Mouse (Mus musculus) small intestine, adult 2 months (tissue): ENCODE results near the gene Muc3. TPM values are rescaled to one million over a fixed set of nuclear protein-coding genes. Genes with fewer than 3 reads are reported as not detected.
"Not testable (repeated sequence)": the region's sequence is repeated elsewhere in the genome, so short reads cannot be mapped to it uniquely, and the experiment has no call there.

ENCODE experiments used
- H3K27ac ChIP-seq: fragments of 200-500 bp; 2 replicates; pipeline ENCODE4 v1.5.1; 2012; ENCODE audit warnings: low read depth, low read length, control low read depth, inconsistent platforms; ENCODE audit not compliant: insufficient read depth
- H3K27me3 ChIP-seq: fragments of 200-500 bp; 2 replicates; pipeline ENCODE4 v1.6.1; 2012; ENCODE audit warnings: mild to moderate bottlenecking, moderate library complexity, low read length, inconsistent platforms; ENCODE audit not compliant: control insufficient read depth, insufficient read depth
- H3K36me3 ChIP-seq: fragments of 200-500 bp; 2 replicates; pipeline ENCODE4 v1.6.1; 2012; ENCODE audit warnings: mild to moderate bottlenecking, low read length, control low read depth, inconsistent platforms; ENCODE audit not compliant: control insufficient read depth, insufficient read depth
- H3K4me1 ChIP-seq: fragments of 200-500 bp; 2 replicates; pipeline ENCODE4 v1.6.1; 2012; ENCODE audit warnings: low read length, inconsistent platforms, mixed read lengths; ENCODE audit not compliant: control insufficient read depth, insufficient read depth, insufficient read length
- H3K4me3 ChIP-seq: fragments of 200-500 bp; 2 replicates; pipeline ENCODE4 v1.5.1; 2012; ENCODE audit warnings: low read depth, mild to moderate bottlenecking, control low read depth, inconsistent platforms, low read length, moderate library complexity
- CTCF ChIP-seq: fragments of 200-500 bp; IDR thresholded peaks from 2 replicates; pipeline ENCODE4 v1.5.1; 2012; ENCODE audit warnings: low read depth, mild to moderate bottlenecking, control low read depth, inconsistent platforms, low read length, moderate library complexity, mixed read lengths; ENCODE audit not compliant: insufficient replicate concordance, insufficient read length; ENCODE audit errors: extremely low read depth
- POLR2A ChIP-seq: fragments of 200-500 bp; IDR thresholded peaks from 2 replicates; pipeline ENCODE4 v1.6.1; 2012; ENCODE audit warnings: low read depth, mild to moderate bottlenecking, control low read depth, inconsistent platforms, low read length, moderate library complexity
- WGBS: fragments of 180-500 bp; shearing (Covaris S2); methylation state at CpG from one replicate; pipeline ENCODE4 v1.1.7; 2018; 5-methylcytosine and 5-hydroxymethylcytosine counted together
- polyA plus RNA-seq: library from polyadenylated mRNA; depleted of rRNA; stranded (reverse); fragments of >200 nt; gene quantifications from 2 replicates; pipeline ENCODE4 v1.2.3, GENCODE M21; 2012; rRNA removed

The Muc3 gene
- polyA plus RNA-seq: 52.5 and 653 TPM in 2 replicates

DNA sequence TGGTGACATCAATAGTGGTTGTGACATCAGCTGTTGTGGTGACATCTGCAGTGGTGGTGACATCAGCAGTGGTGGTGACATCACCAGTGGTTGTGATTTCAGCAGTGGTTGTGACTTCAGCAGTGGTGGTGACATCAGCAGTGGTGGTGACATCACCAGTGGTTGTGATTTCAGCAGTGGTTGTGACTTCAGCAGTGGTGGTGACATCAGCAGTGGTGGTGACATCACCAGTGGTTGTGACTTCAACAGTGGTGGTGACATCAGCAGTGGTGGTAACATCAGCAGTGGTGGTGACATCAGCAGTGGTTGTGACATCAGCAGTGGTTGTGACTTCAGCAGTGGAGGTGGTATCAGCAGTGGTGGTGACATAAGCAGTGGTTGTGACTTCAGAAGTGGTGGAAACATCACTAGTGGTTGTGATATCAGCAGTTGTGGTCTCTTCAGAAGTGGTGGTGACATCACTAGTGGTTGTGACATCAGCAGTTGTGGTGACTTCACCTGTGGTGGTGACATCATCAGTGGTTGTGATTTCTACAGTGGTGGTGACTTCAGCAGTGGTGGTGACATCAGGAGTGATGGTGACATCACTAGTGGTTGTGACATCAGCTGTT lies at the start of gene Muc3:
Gene Muc3 (minus strand): TSS at position 51 of the 611 bp plus-strand sequence.
- peaks cover 55% of the 10 kb centered on the region for H3K36me3 ChIP-seq
- H3K27ac ChIP-seq, H3K4me1 ChIP-seq, H3K27me3 ChIP-seq, H3K4me3 ChIP-seq: not testable (repeated sequence)

DNA sequence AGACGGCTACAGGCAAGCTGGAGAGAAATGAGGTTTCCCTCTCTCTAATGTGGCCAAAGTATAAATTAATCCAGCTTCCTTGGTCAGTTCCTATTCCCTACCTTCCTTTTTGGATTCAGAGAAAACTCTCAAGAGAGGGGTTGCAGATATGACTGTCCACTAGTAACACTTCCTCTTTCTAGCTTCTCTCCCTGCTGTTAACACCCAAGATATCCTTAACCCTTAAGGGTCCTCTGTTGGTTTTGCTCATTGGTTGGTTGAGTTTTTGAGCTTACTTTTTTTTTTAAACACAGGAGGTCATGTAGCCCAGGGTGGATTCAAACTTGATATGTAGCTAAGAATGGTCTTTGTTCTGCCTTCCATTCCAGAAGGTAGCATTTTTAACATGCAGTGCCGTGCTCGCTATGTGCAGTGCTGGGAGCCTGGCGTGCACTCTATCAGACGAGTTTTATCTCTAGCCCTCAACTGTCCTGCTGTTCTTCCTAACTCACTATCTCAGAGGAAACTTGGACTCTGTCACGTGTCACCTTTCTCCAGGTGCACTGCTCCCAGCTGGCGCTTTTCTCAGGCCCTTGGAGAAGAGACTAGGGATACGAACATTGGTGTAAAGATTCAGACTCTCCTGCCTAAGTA lies 45.5 kb upstream of the Muc3 start:
- Histone ChIP-seq H3K36me3 (no peaks in the 10 kb centered on the region), H3K4me1 (peaks cover 25% of the 10 kb centered on the region), H3K27me3 (no peaks in the 10 kb centered on the region), H3K27ac (peak overlapping the region; percentile 94), H3K4me3 (no peak overlapping the region)
- WGBS: 21% methylated on average over 8 of the region's 8 CpGs
- TF ChIP-seq POLR2A (peak; percentile 33; the same call in 1 of the 2 replicates), CTCF (no peak)

DNA sequence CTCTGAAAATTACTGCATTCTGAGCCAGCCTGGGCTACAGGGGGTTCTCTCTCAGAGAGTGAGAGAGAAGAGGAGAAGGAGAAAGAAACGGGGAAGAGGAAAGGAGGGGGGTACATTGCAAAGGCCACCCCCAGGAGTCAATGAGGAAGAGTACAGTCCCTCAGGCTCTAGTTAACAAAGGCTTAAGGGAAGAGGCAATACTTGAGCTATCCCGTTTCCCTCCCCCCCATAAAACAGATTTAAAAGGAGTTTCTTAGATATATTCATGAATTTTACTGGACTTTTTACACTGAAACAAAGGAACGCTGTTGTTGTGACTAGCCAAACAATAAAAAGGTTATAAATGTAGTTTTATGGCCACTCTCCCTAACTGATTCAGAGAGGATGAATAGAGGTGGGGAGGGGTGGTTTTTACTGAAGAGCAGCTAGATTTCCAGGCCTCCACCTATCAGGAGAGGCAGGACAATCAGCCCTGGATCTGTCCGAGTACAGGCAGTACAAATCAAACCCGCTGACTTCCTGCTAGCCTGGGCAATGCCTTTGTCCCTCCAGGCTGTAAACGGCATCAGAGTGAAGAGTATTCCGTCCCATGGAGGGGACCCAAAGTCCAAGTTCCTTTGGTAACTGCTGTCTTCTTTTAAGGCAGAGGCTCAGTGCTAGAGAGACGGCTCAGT lies 44.3 kb upstream of the Muc3 start:
- TF ChIP-seq POLR2A (no peak), CTCF (no peak)
- peak overlapping the region; percentile 94 for H3K27ac ChIP-seq
- peaks cover 28% of the 10 kb centered on the region for H3K4me1 ChIP-seq
- no peaks in the 10 kb centered on the region for H3K27me3 ChIP-seq
- H3K4me3 ChIP-seq: no peak overlapping the region
- H3K36me3 ChIP-seq: no peaks in the 10 kb centered on the region
- WGBS: 20% methylated on average over 8 of the region's 8 CpGs

DNA sequence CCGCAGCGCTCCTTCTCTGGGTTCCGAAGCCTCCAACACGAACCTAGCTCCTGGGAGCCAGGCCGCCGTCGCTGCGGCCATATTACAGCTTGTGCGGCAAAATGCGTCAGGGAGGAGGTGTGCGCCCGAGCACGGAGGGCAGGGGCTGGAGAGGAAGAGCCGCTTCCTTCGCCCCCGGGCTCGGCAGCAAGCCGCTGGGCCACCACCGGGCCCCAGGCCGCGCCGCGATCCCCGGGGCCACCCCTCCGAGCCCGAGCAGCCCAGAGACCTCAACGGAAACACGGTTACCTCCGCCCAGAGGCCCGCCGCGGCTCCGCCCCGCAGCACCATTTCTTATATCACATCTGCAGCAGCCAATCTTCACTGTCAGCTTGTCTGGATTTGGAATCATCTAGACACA lies 40.2 kb upstream of the Muc3 start:
- H3K4me3 ChIP-seq: peak overlapping the region; percentile 87

DNA sequence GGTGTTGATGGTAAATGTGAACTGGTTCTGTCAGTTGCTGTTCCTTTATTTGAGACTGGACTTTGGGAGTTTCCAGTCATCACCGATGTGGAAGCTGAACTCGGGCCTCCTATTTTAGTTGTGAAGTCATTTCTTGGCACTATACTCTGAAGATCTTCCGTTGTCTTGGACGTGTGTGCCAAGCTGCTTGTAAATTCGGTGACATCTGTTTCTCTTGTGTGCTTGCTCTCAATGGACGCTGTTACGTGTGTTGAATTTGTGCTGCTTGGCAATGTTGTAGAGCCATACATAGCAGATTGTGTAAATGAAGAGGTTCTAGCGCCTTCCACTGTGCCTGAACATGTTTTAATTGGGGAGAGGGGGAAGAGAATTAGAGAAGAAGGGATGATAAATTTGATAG lies 36.2 kb upstream of the Muc3 start:
- no peak overlapping the region for H3K4me3 ChIP-seq
- WGBS: 91% methylated on average over 8 of the region's 8 CpGs

More for the DNA sequence above, 40.2 kb upstream of the Muc3 start:
- Histone ChIP-seq H3K36me3 (no peaks in the 10 kb centered on the region), H3K27me3 (no peaks in the 10 kb centered on the region), H3K4me1 (peaks cover 16% of the 10 kb centered on the region), H3K27ac (peak overlapping the region; percentile 86)
- peak; percentile 53 for TF ChIP-seq POLR2A
- TF ChIP-seq CTCF: no peak
- WGBS: under 1% methylated on average over 34 of the region's 34 CpGs

DNA sequence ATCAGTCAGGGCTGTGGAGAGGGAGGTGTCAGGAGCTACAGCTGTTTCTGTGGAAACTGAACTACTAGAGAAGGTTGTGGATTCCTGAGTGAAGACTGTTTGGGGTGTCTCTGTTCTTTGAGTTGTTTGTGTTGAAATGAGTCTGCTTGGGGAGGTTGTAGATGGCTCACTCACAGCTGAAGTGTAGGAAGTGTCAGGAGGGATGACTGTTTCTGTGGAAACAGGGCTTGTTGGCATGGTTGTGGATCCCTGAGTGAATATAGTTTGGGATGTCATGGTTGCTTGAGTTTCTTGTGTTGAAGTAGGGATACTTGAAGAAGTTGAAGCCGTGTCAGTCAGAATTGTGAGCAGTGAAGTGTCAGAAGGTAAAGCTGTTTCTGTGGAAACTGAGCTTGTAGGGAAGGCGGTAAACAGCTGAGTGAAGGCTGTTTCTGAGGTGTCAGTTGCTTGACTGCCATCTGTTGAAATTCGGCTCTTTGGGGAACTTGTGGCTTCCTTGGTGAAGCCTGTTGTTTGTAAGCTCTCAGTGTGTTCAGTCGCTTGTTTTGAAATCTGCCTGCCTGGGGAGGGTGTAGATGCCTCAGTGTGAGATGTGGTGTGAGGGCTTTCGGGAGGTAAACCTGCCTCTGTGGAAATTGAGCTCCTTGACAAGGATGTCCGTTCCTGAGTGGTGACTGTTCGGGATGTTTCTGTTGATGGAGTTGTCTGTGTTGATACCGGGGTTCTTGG lies 30.7 kb upstream of the Muc3 start:
- no peak for TF ChIP-seq CTCF
- TF ChIP-seq POLR2A: no peak
- 87% methylated on average over 8 of the region's 8 CpGs for WGBS

More for the DNA sequence above, 36.2 kb upstream of the Muc3 start:
- Histone ChIP-seq H3K36me3 (no peaks in the 10 kb centered on the region), H3K27me3 (no peaks in the 10 kb centered on the region), H3K4me1 (peaks cover 3% of the 10 kb centered on the region), H3K27ac (no peak overlapping the region)
- no peak for TF ChIP-seq POLR2A

DNA sequence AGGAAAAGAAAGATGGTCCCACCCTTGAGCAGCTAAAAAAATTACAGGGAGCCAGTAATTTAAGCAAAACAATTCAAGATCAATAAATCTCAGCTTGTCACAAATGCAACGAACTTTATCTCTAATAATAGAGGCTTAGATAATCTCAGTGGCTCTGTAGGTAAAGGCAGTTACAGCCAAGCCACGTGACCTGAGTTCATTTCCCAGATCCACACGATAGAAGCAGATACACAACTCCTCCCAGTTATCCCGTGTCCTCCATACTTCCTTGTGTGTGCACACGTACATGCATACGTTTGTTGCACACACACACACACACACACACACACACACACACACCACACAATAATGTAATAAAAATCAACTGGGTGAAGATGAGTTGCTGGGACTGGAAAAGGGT lies 24.8 kb upstream of the Muc3 start:
- no peaks in the 10 kb centered on the region for H3K36me3 ChIP-seq
- H3K4me1 ChIP-seq: peaks cover 50% of the 10 kb centered on the region
- H3K27me3 ChIP-seq: no peaks in the 10 kb centered on the region
- 15% methylated on average over 6 of the region's 6 CpGs for WGBS
- no peak overlapping the region; the same call in 1 of the 2 replicates for H3K27ac ChIP-seq
- no peak overlapping the region for H3K4me3 ChIP-seq
- no peak for TF ChIP-seq CTCF
- no peak for TF ChIP-seq POLR2A

More for the DNA sequence above, 30.7 kb upstream of the Muc3 start:
- H3K27me3 ChIP-seq: no peaks in the 10 kb centered on the region
- no peaks in the 10 kb centered on the region for H3K36me3 ChIP-seq
- no peak overlapping the region for H3K27ac ChIP-seq
- no peak overlapping the region for H3K4me3 ChIP-seq
- H3K4me1 ChIP-seq: peaks cover under 1% of the 10 kb centered on the region; the same call in 1 of the 2 replicates
